Mouse (Mus musculus): ENCODE data around the gene Maea.

Maea gene

GRCm38 (mm10) chr5:33358467-33358866 lies 23.2 kb downstream of the Maea start:
- DNase-seq (ENCODE audit: low spot score): peak; percentile 24

GRCm38 (mm10) chr5:33363263-33363662 lies 28.0 kb downstream of the Maea start:
- DNase-seq (ENCODE audit: low spot score): no peak

GRCm38 (mm10) chr5:33368651-33369050 lies 33.3 kb downstream of the Maea start:
- no peak for DNase-seq (ENCODE audit: low spot score)

- DNase-seq (ENCODE audit: low spot score): no peak
Measured at GRCm38 (mm10) chr5:33371137-33371536, 35.8 kb downstream of the Maea start.

- DNase-seq (ENCODE audit: low spot score): no peak
Measured at GRCm38 (mm10) chr5:33371668-33372067, 36.4 kb downstream of the Maea start.

- no peak for DNase-seq (ENCODE audit: low spot score)
Measured at GRCm38 (mm10) chr5:33372331-33373038, 37.2 kb downstream of the Maea start.

GRCm38 (mm10) chr5:33377176-33377575 lies 41.9 kb downstream of the Maea start:
- no peak for DNase-seq (ENCODE audit: low spot score)

GRCm38 (mm10) chr5:33377801-33378301 lies 42.5 kb downstream of the Maea start:
- DNase-seq (ENCODE audit: low spot score): peak; percentile 33

GRCm38 (mm10) chr5:33378302-33378854 lies 43.1 kb downstream of the Maea start, which contains the start of gene Uvssa:
Uvssa (plus strand) TSS chr5:33378549.
- peak; percentile 99 for DNase-seq (ENCODE audit: low spot score)

GRCm38 (mm10) chr5:33387550-33387949 lies 52.2 kb downstream of the Maea start:
- no peak for DNase-seq (ENCODE audit: low spot score)

GRCm38 (mm10) chr5:33393803-33394202 lies 58.5 kb downstream of the Maea start:
- peak; percentile 87 for DNase-seq (ENCODE audit: low spot score)

GRCm38 (mm10) chr5:33395693-33396092 lies 60.4 kb downstream of the Maea start:
- no peak for DNase-seq (ENCODE audit: low spot score)

GRCm38 (mm10) chr5:33396828-33397227 lies 61.5 kb downstream of the Maea start:
- DNase-seq (ENCODE audit: low spot score): peak; percentile 18

- DNase-seq (ENCODE audit: low spot score): no peak
Measured at GRCm38 (mm10) chr5:33400819-33401218, 65.5 kb downstream of the Maea start.

- no peak for DNase-seq (ENCODE audit: low spot score)
Measured at GRCm38 (mm10) chr5:33420313-33420712, 85.0 kb downstream of the Maea start.
